Mouse (Mus musculus): ENCODE data around the gene Kctd6. TPM values are rescaled to one million over a fixed set of nuclear protein-coding genes. Genes with fewer than 3 reads are reported as not detected.
"Not testable (repeated sequence)": the region's sequence is repeated elsewhere in the genome, so short reads cannot be mapped to it uniquely, and the experiment has no call there.

Gene Kctd6
- 6.8 and 7.7 TPM in 2 replicates for polyA plus RNA-seq (2011; ENCODE audit: insufficient read depth, insufficient read length, low replicate concordance, missing spikeins)

DNA sequence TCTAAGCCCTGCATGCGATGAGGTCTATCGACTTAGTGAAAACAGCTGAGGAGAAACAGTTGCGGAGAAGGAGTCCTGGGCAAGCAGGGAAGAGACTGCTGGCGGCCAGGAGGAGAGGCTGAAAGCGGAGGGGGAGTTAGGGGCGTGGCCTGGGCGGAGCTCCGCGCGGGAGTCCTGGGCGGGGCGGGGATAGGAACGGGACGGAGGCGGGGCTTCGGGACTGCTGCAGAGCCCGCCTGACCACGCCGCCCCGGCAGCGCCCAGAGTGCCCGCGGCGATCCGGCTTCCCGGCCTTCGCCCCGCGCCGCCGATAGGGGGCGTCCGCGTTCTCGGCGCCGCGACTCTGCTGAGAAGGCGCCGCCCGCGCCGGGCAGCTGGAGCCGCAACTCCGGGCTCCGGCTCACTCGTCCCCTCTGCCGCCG, at the start of gene Kctd6:
Gene Kctd6 (plus strand): TSS at position 338 of the 422 bp plus-strand sequence.
- Histone ChIP-seq H3K27ac (ENCODE audit: control insufficient read depth, insufficient read depth, low read depth, low read length, poor library complexity) (peak within 1 kb of the TSS; percentile 89; the same call in 1 of the 2 replicates), H3K4me3 (replicated peaks; ENCODE audit: control insufficient read depth, low read depth, low read length) (peak within 1 kb of the TSS; percentile 75), H3K4me1 (ENCODE audit: control insufficient read depth, insufficient read depth, low read length) (no peaks in the 10 kb centered on the region; the same call in 1 of the 2 replicates)
- TF ChIP-seq POLR2A (IDR thresholded peaks at IDR 0.05; ENCODE audit: borderline replicate concordance, control insufficient read depth, low read depth, low read length) = peak; percentile 11; the same call in 1 of the 2 replicates
- TF ChIP-seq CTCF (IDR thresholded peaks at IDR 0.05; ENCODE audit: control insufficient read depth, insufficient read depth, low read length) = peak; percentile 52
- WGBS = under 1% methylated on average over 24 of the region's 49 CpGs

GRCm38 (mm10) chr14:8164463-8164862, 49.5 kb upstream of the Kctd6 start:
- Histone ChIP-seq H3K4me1 (ENCODE audit: control insufficient read depth, insufficient read depth, low read length) (no peaks in the 10 kb centered on the region), H3K27ac (ENCODE audit: control insufficient read depth, insufficient read depth, low read depth, low read length, poor library complexity) (no peak overlapping the region), H3K4me3 (replicated peaks; ENCODE audit: control insufficient read depth, low read depth, low read length) (no peak overlapping the region)
- TF ChIP-seq POLR2A (IDR thresholded peaks at IDR 0.05; ENCODE audit: borderline replicate concordance, control insufficient read depth, low read depth, low read length) (no peak), CTCF (IDR thresholded peaks at IDR 0.05; ENCODE audit: control insufficient read depth, insufficient read depth, low read length) (no peak)
- WGBS = 82% methylated on average over 7 of the region's 7 CpGs

- Histone ChIP-seq H3K4me1 (ENCODE audit: control insufficient read depth, insufficient read depth, low read length) (peaks cover 3% of the 10 kb centered on the region; the same call in 1 of the 2 replicates), H3K4me3 (replicated peaks; ENCODE audit: control insufficient read depth, low read depth, low read length) (peak within 1 kb of the TSS; percentile 95), H3K27ac (ENCODE audit: control insufficient read depth, insufficient read depth, low read depth, low read length, poor library complexity) (peak within 1 kb of the TSS; percentile 86)
- under 1% methylated on average over 64 of the region's 64 CpGs for WGBS
- TF ChIP-seq POLR2A (IDR thresholded peaks at IDR 0.05; ENCODE audit: borderline replicate concordance, control insufficient read depth, low read depth, low read length) = peak; percentile 65
- TF ChIP-seq CTCF (IDR thresholded peaks at IDR 0.05; ENCODE audit: control insufficient read depth, insufficient read depth, low read length) = 0 out of 2 replicates have a peak, but pooled peaks have one; percentile 11
Measured at GRCm38 (mm10) chr14:8172507-8173410, 41.2 kb upstream of the Kctd6 start, which contains the start of gene Pdhb. Gene Pdhb (minus strand): TSS chr14:8173025.

DNA sequence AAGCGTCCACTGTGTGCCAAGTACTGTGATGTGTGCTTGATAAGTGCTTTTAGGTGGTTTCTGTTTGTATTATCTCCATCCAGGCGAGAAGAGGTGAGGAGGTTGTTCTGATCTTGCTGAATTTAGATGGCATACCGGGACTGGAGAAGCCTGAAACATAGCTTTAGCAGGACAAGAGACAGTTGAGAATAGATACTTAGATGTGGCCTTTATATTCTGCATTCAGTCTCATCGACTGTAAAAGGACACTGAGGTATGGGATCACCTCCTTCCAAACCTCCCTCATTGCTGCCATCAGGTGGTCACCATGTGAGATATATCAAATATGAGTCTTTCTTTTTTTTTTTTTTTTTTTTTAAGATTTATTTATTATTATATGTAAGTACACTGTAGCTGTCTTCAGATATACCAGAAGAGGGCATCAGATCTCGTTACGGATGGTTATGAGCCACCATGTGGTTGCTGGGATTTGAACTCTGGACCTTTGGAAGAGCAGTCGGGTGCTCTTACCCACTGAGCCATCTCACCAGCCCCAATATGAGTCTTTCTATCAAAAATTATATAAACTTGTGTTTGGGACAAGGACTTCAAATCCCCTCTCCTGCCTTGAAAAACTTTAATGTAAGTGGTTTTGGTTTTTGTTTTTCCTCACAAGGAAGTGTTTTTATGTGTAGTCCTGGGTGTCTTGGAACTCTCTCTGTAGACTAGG, 40.2 kb upstream of the Kctd6 start:
- 10% methylated on average over 7 of the region's 7 CpGs for WGBS
- H3K4me3 ChIP-seq (replicated peaks; ENCODE audit: control insufficient read depth, low read depth, low read length) = peak overlapping the region; percentile 80
- H3K4me1 ChIP-seq (ENCODE audit: control insufficient read depth, insufficient read depth, low read length) = not testable (repeated sequence)
- peak overlapping the region; percentile 48; the same call in 1 of the 2 replicates for H3K27ac ChIP-seq (ENCODE audit: control insufficient read depth, insufficient read depth, low read depth, low read length, poor library complexity)

DNA sequence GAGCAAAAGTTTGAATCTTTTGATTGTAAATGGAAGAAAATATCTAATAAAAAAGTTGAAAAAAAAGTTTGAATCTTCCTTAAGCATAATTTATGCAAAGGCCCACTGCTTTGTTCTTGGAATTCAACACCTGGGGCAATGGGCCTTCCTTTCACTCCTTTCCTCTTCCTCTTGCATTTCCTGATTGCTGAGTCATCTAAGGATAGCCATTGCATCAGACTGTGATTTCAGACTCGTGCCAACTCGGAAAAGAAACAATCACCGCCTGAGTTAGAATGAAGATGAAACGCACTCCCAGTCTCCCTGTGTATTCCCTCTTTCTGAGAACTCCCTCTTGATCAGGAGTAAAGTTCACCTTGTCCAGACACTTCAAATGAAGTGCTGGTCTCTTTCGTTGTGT, 39.3 kb upstream of the Kctd6 start:
- H3K4me1 ChIP-seq (ENCODE audit: control insufficient read depth, insufficient read depth, low read length) = peaks cover 3% of the 10 kb centered on the region; the same call in 1 of the 2 replicates
- TF ChIP-seq POLR2A (IDR thresholded peaks at IDR 0.05; ENCODE audit: borderline replicate concordance, control insufficient read depth, low read depth, low read length) (no peak), CTCF (IDR thresholded peaks at IDR 0.05; ENCODE audit: control insufficient read depth, insufficient read depth, low read length) (no peak)

GRCm38 (mm10) chr14:8176251-8176650, 37.7 kb upstream of the Kctd6 start:
- 49% methylated on average over 5 of the region's 5 CpGs for WGBS
- H3K4me3 ChIP-seq (replicated peaks; ENCODE audit: control insufficient read depth, low read depth, low read length) = no peak overlapping the region
- H3K27ac ChIP-seq (ENCODE audit: control insufficient read depth, insufficient read depth, low read depth, low read length, poor library complexity) = no peak overlapping the region
- H3K4me1 ChIP-seq (ENCODE audit: control insufficient read depth, insufficient read depth, low read length) = peaks cover 3% of the 10 kb centered on the region; the same call in 1 of the 2 replicates
- TF ChIP-seq POLR2A (IDR thresholded peaks at IDR 0.05; ENCODE audit: borderline replicate concordance, control insufficient read depth, low read depth, low read length) (no peak), CTCF (IDR thresholded peaks at IDR 0.05; ENCODE audit: control insufficient read depth, insufficient read depth, low read length) (no peak)

More for the DNA sequence above, 39.3 kb upstream of the Kctd6 start:
- 51% methylated on average over 5 of the region's 5 CpGs for WGBS
- H3K27ac ChIP-seq (ENCODE audit: control insufficient read depth, insufficient read depth, low read depth, low read length, poor library complexity) = no peak overlapping the region
- H3K4me3 ChIP-seq (replicated peaks; ENCODE audit: control insufficient read depth, low read depth, low read length) = no peak overlapping the region

DNA sequence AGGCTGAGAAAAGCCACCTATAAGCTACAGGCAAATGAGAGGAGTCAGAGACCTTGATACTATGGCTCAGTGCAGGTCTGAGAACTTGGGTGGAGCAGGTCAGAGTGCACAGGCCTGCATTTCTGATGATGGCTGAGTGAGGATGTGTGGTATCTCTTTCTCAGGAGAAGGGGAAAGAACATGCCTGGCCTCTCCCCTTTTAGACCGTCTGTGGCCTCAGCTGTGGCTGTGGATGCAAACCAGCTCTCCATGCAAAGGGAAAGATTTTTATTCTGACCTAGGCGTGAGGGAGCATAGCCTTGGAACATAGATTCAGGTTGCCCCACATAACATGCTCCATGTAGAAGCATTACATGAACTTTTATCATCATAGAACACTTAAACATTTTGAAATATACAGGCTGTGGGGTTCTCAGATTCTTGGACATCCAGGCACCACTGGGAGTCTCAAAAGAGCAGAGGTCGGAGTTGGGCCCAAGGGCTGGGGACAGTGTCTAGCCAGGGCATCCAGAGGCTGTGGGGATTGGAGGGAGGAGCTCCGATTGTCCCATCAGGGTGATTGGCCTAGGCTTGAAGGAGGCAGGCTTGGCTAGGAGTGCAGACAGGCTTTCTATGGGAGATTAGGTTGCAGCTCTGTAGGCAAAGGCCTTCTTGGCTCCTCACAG, 33.4 kb upstream of the Kctd6 start:
- WGBS = 75% methylated on average over 4 of the region's 4 CpGs
- no peak overlapping the region for H3K4me3 ChIP-seq (replicated peaks; ENCODE audit: control insufficient read depth, low read depth, low read length)
- TF ChIP-seq CTCF (IDR thresholded peaks at IDR 0.05; ENCODE audit: control insufficient read depth, insufficient read depth, low read length) (no peak), POLR2A (IDR thresholded peaks at IDR 0.05; ENCODE audit: borderline replicate concordance, control insufficient read depth, low read depth, low read length) (no peak)
- H3K4me1 ChIP-seq (ENCODE audit: control insufficient read depth, insufficient read depth, low read length) = no peaks in the 10 kb centered on the region
- H3K27ac ChIP-seq (ENCODE audit: control insufficient read depth, insufficient read depth, low read depth, low read length, poor library complexity) = no peak overlapping the region

Measured in bone marrow, adult 2 months (tissue).